Mouse (Mus musculus): ENCODE data around the gene Gpr179.

DNA sequence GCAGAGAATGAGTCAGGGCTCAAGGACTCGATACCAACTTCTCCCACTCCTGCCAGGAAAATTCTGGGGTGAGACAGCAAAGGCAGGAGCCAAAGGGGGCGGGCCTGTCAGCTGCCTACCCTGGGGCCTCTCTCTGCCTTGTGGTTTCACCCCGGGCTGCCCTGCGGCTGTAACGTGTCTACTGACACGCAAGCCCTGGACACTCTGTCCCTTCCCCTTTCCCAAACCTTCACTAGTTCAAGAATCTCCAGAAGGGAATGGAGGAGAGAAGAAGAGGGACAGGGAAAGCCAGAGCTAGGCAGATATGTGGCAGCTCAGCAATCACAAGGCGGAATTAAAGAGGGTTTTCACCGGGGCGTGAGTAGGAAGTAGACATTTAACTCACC lies 42.4 kb downstream of the Gpr179 start:
- TF ChIP-seq POLR2A (IDR thresholded peaks at IDR 0.05; ENCODE audit: insufficient read length, low read depth) (peak; percentile 50), MAX (IDR thresholded peaks at IDR 0.05; ENCODE audit: low read depth) (no peak), E2F4 (IDR thresholded peaks at IDR 0.05; ENCODE audit: insufficient read depth) (no peak), MYOD1 (IDR thresholded peaks at IDR 0.05; ENCODE audit: control insufficient read depth in 1 of 3, insufficient read length in 2 of 3, low read depth in 2 of 3) (peak in 2 of 3 experiments; percentile 63 to 80), POLR2AphosphoS2 (IDR thresholded peaks at IDR 0.05; ENCODE audit: insufficient read length, low read depth) (peak; percentile 21), SRF (IDR thresholded peaks at IDR 0.05; ENCODE audit: control insufficient read depth, insufficient read length, low read depth) (no peak), TCF3 (IDR thresholded peaks at IDR 0.05; ENCODE audit: insufficient read length, low read depth) (no peak), USF1 (IDR thresholded peaks at IDR 0.05; ENCODE audit: low read depth) (no peak), TCF12 (IDR thresholded peaks at IDR 0.05; ENCODE audit: insufficient read depth, poor library complexity, severe bottlenecking) (no peak)

Measured in myocyte (in vitro differentiated cells).